Mouse (Mus musculus): Measurements from ENCODE around the gene Sorcs3. TPM values are rescaled to one million over a fixed set of nuclear protein-coding genes. Genes with fewer than 3 reads are reported as not detected.

The Sorcs3 gene
- total and polyA plus RNA-seq, 2 experiments from 2014 or later = 0.01 TPM; not detected in 1

DNA sequence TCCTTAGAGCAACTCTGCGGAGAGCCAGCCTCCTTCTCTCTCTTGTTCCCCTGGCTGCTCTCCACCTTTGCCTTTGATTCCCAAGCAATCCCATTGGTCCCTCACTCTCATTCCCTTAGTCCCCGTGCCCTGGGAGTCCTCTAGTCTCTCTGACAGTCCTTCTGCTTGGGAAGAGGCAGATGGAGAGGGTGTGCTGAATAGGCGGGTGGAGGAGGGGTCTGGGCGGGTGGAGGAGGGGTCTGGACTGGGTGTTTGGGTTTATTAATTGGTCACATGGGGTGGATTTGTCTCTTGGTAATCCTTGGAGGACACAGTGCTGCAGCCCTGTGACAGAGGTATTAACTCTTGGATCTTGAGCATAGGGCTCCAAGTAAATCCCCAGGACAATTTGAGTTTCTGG is 77.4 kb downstream of the Sorcs3 start:
- no peaks in the 10 kb centered on the region for H3K9me3 ChIP-seq (replicated peaks; ENCODE audit: control insufficient read depth, low read length)

DNA sequence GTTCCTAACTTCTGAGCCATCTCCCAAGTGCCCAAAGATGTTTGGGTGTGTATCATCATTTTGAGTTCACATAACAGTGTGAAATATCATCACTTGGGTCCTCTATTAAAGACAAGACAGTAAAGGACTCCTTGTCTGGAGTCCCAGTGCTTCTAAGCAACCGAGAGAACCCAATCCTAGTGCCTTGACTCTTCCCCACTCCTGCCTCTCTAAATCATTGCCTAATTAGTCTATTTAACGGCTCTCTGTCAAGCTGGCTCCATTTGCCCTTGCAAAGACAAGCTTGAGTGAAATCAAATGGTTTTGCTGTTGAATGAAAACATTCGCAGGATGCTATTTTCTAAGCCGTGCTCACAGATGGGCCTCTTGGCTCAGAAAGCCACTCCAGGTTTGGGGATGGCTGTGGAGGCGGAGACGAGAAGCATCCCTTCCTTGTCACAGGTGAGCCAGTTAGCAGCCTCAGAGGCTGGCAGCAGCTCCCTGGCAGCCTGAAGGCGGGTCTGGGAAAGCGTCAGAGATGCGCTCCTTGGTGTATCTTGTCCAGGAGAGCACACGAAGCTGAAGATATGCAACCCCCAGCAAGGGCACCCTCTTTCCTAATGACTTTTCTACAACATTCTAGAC is 79.9 kb downstream of the Sorcs3 start:
- Histone ChIP-seq H3K4me3 (ENCODE audit: low read depth, low read length) (no peak overlapping the region), H3K36me3 (replicated peaks; ENCODE audit: control insufficient read depth, insufficient read depth, low read length) (no peaks in the 10 kb centered on the region), H3K27me3 (ENCODE audit: control insufficient read depth, insufficient read depth, low read length) (no peaks in the 10 kb centered on the region), H3K9me3 (replicated peaks; ENCODE audit: control insufficient read depth, low read length) (no peaks in the 10 kb centered on the region), H3K27ac (ENCODE audit: low read depth) (no peak overlapping the region), H3K4me1 (ENCODE audit: control insufficient read depth, insufficient read depth) (no peaks in the 10 kb centered on the region), H3K4me2 (ENCODE audit: low read depth, low read length) (no peak overlapping the region), H3K9ac (replicated peaks; ENCODE audit: low read depth, low read length) (no peak overlapping the region)
- WGBS = 77% methylated on average over 10 of the region's 10 CpGs
- DNase-seq (ENCODE audit: low spot score) = no peak
- ATAC-seq (ENCODE audit: insufficient read depth, low read depth) = no peak
- no peak for TF ChIP-seq EP300 (IDR thresholded peaks at IDR 0.05; ENCODE audit: low read depth)
- no peak for TF ChIP-seq CTCF (IDR thresholded peaks at IDR 0.05; ENCODE audit: low read depth)

More for the DNA sequence above, 77.4 kb downstream of the Sorcs3 start:
- H3K27ac ChIP-seq (ENCODE audit: low read depth) = no peak overlapping the region
- 59% methylated on average over 4 of the region's 4 CpGs for WGBS
- no peaks in the 10 kb centered on the region for H3K27me3 ChIP-seq (ENCODE audit: control insufficient read depth, insufficient read depth, low read length)
- TF ChIP-seq CTCF (IDR thresholded peaks at IDR 0.05; ENCODE audit: low read depth) = no peak
- TF ChIP-seq EP300 (IDR thresholded peaks at IDR 0.05; ENCODE audit: low read depth) = no peak
- no peak for DNase-seq (ENCODE audit: low spot score)
- H3K4me2 ChIP-seq (ENCODE audit: low read depth, low read length) = no peak overlapping the region
- ATAC-seq (ENCODE audit: insufficient read depth, low read depth) = no peak
- no peaks in the 10 kb centered on the region for H3K4me1 ChIP-seq (ENCODE audit: control insufficient read depth, insufficient read depth)
- H3K9ac ChIP-seq (replicated peaks; ENCODE audit: low read depth, low read length) = no peak overlapping the region
- no peak overlapping the region for H3K4me3 ChIP-seq (ENCODE audit: low read depth, low read length)
- H3K36me3 ChIP-seq (replicated peaks; ENCODE audit: control insufficient read depth, insufficient read depth, low read length) = no peaks in the 10 kb centered on the region

GRCm38 (mm10) chr19:48294251-48294650 is 88.4 kb downstream of the Sorcs3 start:
- no peak for ATAC-seq (ENCODE audit: insufficient read depth, low read depth)
- Histone ChIP-seq H3K4me2 (ENCODE audit: low read depth, low read length) (no peak overlapping the region), H3K27me3 (ENCODE audit: control insufficient read depth, insufficient read depth, low read length) (no peaks in the 10 kb centered on the region), H3K4me3 (ENCODE audit: low read depth, low read length) (no peak overlapping the region), H3K27ac (ENCODE audit: low read depth) (no peak overlapping the region), H3K36me3 (replicated peaks; ENCODE audit: control insufficient read depth, insufficient read depth, low read length) (no peaks in the 10 kb centered on the region), H3K9ac (replicated peaks; ENCODE audit: low read depth, low read length) (no peak overlapping the region), H3K9me3 (replicated peaks; ENCODE audit: control insufficient read depth, low read length) (no peaks in the 10 kb centered on the region), H3K4me1 (ENCODE audit: control insufficient read depth, insufficient read depth) (no peaks in the 10 kb centered on the region)
- no peak for DNase-seq (ENCODE audit: low spot score)
- no peak for TF ChIP-seq CTCF (IDR thresholded peaks at IDR 0.05; ENCODE audit: low read depth)
- no peak for TF ChIP-seq EP300 (IDR thresholded peaks at IDR 0.05; ENCODE audit: low read depth)
- 91% methylated on average over 2 of the region's 2 CpGs for WGBS

GRCm38 (mm10) chr19:48298384-48298783 is 92.6 kb downstream of the Sorcs3 start:
- Histone ChIP-seq H3K4me1 (ENCODE audit: control insufficient read depth, insufficient read depth) (no peaks in the 10 kb centered on the region), H3K27ac (ENCODE audit: low read depth) (no peak overlapping the region), H3K4me3 (ENCODE audit: low read depth, low read length) (no peak overlapping the region), H3K9ac (replicated peaks; ENCODE audit: low read depth, low read length) (no peak overlapping the region), H3K4me2 (ENCODE audit: low read depth, low read length) (no peak overlapping the region), H3K36me3 (replicated peaks; ENCODE audit: control insufficient read depth, insufficient read depth, low read length) (no peaks in the 10 kb centered on the region), H3K27me3 (ENCODE audit: control insufficient read depth, insufficient read depth, low read length) (no peaks in the 10 kb centered on the region), H3K9me3 (replicated peaks; ENCODE audit: control insufficient read depth, low read length) (no peaks in the 10 kb centered on the region)
- DNase-seq (ENCODE audit: low spot score) = no peak
- WGBS = 64% methylated on average over 2 of the region's 2 CpGs
- ATAC-seq (ENCODE audit: insufficient read depth, low read depth) = no peak
- TF ChIP-seq CTCF (IDR thresholded peaks at IDR 0.05; ENCODE audit: low read depth) = no peak
- no peak for TF ChIP-seq EP300 (IDR thresholded peaks at IDR 0.05; ENCODE audit: low read depth)

- 68% methylated on average over 14 of the region's 14 CpGs for whole genome bisulfite sequencing
- DNase-seq (ENCODE audit: low spot score) = no peak
- Histone ChIP-seq H3K9ac (replicated peaks; ENCODE audit: low read depth, low read length) (no peak overlapping the region), H3K4me1 (ENCODE audit: control insufficient read depth, insufficient read depth) (no peaks in the 10 kb centered on the region), H3K36me3 (replicated peaks; ENCODE audit: control insufficient read depth, insufficient read depth, low read length) (no peaks in the 10 kb centered on the region), H3K27ac (ENCODE audit: low read depth) (no peak overlapping the region), H3K4me3 (ENCODE audit: low read depth, low read length) (no peak overlapping the region), H3K4me2 (ENCODE audit: low read depth, low read length) (no peak overlapping the region), H3K9me3 (replicated peaks; ENCODE audit: control insufficient read depth, low read length) (no peaks in the 10 kb centered on the region), H3K27me3 (ENCODE audit: control insufficient read depth, insufficient read depth, low read length) (no peaks in the 10 kb centered on the region)
- TF ChIP-seq CTCF (IDR thresholded peaks at IDR 0.05; ENCODE audit: low read depth) (no peak), EP300 (IDR thresholded peaks at IDR 0.05; ENCODE audit: low read depth) (no peak)
- ATAC-seq (ENCODE audit: insufficient read depth, low read depth) = no peak
Measured at GRCm38 (mm10) chr19:48300440-48301231, 94.8 kb downstream of the Sorcs3 start.

Measured in heart, postnatal 0 days (tissue).